Mouse (Mus musculus): ENCODE measurements at regions not wholly inside any gene's neighbourhood (a gene's known extent, or its start where the extent isn't known, plus 50 kb on each side); places are given as distances from the start of the nearest gene placed in this dataset.

DNA sequence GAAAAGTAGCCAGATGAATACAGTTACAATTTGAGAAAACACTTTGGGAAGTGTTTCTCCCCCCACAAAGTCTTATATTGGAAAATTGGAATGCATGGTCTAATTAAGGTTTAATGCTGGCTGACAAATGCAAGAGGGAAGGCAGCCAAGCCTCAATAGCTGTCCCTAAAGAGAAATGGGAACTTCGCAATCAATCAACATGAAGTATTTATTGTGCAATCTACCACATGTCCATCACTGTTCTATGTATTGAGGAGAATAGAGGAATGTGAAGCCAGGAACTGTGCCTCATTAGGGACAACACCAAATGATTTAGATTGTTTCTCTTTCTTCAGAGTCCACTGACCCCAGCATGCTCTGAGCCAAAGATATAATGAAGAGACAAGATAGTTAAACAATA lies 715.7 kb upstream of the Slc8a1 start:
- no peak overlapping the region for H3K4me2 ChIP-seq (ENCODE audit: low read depth)
- ATAC-seq (ENCODE audit: insufficient read depth) (no peak), DNase-seq (ENCODE audit: low read depth in 3 of 3, low spot score in 3 of 3) (no peak)
- H3K27me3 ChIP-seq (ENCODE audit: control insufficient read depth, insufficient read depth, low read length), result no peaks in the 10 kb centered on the region
- H3K4me1 ChIP-seq (replicated peaks; ENCODE audit: control insufficient read depth in 2 of 2, insufficient read depth in 2 of 2, low read length in 1 of 2), result no peaks in the 10 kb centered on the region
- H3K9ac ChIP-seq (replicated peaks), result no peak overlapping the region
- no peaks in the 10 kb centered on the region for H3K36me3 ChIP-seq (replicated peaks; ENCODE audit: control insufficient read depth, insufficient read depth, low read depth)
- no peak overlapping the region for H3K4me3 ChIP-seq (ENCODE audit: insufficient read depth in 1 of 2, low read depth in 2 of 2, low read length in 2 of 2)
- no peak overlapping the region for H3K27ac ChIP-seq
- no peak for TF ChIP-seq CTCF (IDR thresholded peaks at IDR 0.05; ENCODE audit: low read depth)
- no peak for TF ChIP-seq EP300 (IDR thresholded peaks at IDR 0.05; ENCODE audit: low read depth)
- H3K9me3 ChIP-seq (ENCODE audit: control insufficient read depth, low read length), result no peaks in the 10 kb centered on the region
- WGBS (ENCODE audit: insufficient replicate concordance), result 37% methylated on average over 1 of the region's 1 CpGs

GRCm38 (mm10) chr17:82439105-82439504 lies 700.9 kb upstream of the Slc8a1 start:
- H3K9me3 ChIP-seq (ENCODE audit: control insufficient read depth, low read length), result no peaks in the 10 kb centered on the region
- TF ChIP-seq EP300 (IDR thresholded peaks at IDR 0.05; ENCODE audit: low read depth) (no peak), CTCF (IDR thresholded peaks at IDR 0.05; ENCODE audit: low read depth) (no peak)
- no peaks in the 10 kb centered on the region for H3K4me1 ChIP-seq (replicated peaks; ENCODE audit: control insufficient read depth in 2 of 2, insufficient read depth in 2 of 2, low read length in 1 of 2)
- H3K27me3 ChIP-seq (ENCODE audit: control insufficient read depth, insufficient read depth, low read length), result no peaks in the 10 kb centered on the region
- no peak overlapping the region for H3K4me2 ChIP-seq (ENCODE audit: low read depth)
- H3K9ac ChIP-seq (replicated peaks), result no peak overlapping the region
- H3K27ac ChIP-seq, result no peak overlapping the region
- H3K4me3 ChIP-seq (ENCODE audit: insufficient read depth in 1 of 2, low read depth in 2 of 2, low read length in 2 of 2), result no peak overlapping the region
- DNase-seq (ENCODE audit: low read depth in 3 of 3, low spot score in 3 of 3) (no peak), ATAC-seq (ENCODE audit: insufficient read depth) (no peak)
- 59% methylated on average over 3 of the region's 3 CpGs for WGBS (ENCODE audit: insufficient replicate concordance)
- H3K36me3 ChIP-seq (replicated peaks; ENCODE audit: control insufficient read depth, insufficient read depth, low read depth), result no peaks in the 10 kb centered on the region

- 58% methylated on average over 3 of the region's 3 CpGs for WGBS (ENCODE audit: insufficient replicate concordance)
- TF ChIP-seq EP300 (IDR thresholded peaks at IDR 0.05; ENCODE audit: low read depth) (no peak), CTCF (IDR thresholded peaks at IDR 0.05; ENCODE audit: low read depth) (no peak)
- H3K36me3 ChIP-seq (replicated peaks; ENCODE audit: control insufficient read depth, insufficient read depth, low read depth), result no peaks in the 10 kb centered on the region
- no peak overlapping the region for H3K4me2 ChIP-seq (ENCODE audit: low read depth)
- no peak overlapping the region for H3K4me3 ChIP-seq (ENCODE audit: insufficient read depth in 1 of 2, low read depth in 2 of 2, low read length in 2 of 2)
- ATAC-seq (ENCODE audit: insufficient read depth), result no peak
- no peaks in the 10 kb centered on the region for H3K27me3 ChIP-seq (ENCODE audit: control insufficient read depth, insufficient read depth, low read length)
- no peaks in the 10 kb centered on the region for H3K4me1 ChIP-seq (replicated peaks; ENCODE audit: control insufficient read depth in 2 of 2, insufficient read depth in 2 of 2, low read length in 1 of 2)
- DNase-seq (ENCODE audit: low read depth in 3 of 3, low spot score in 3 of 3), result no peak
- no peak overlapping the region for H3K27ac ChIP-seq
- no peaks in the 10 kb centered on the region for H3K9me3 ChIP-seq (ENCODE audit: control insufficient read depth, low read length)
- H3K9ac ChIP-seq (replicated peaks), result no peak overlapping the region
Measured at GRCm38 (mm10) chr17:82437206-82437605, 699.0 kb upstream of the Slc8a1 start.

DNA sequence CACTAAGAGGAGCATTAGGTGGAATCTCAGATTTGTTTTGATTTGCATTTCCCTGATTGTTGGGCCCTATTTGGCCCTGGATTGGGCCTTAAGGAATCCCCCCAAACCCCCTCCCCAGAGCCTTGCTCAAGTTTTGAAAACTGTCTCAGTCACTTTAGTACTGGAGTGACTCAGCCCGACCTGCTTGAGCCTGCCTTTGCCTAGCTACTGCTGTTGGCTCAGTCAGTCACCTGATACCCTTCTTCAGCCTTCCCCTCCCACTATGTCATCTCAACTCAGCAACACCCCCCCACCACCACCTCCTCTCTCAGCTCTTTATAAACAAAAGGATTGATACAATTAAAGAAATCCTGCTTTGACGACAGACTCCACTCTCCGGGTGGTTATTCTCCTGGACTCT lies 694.5 kb upstream of the Slc8a1 start:
- Histone ChIP-seq H3K27me3 (ENCODE audit: control insufficient read depth, insufficient read depth, low read length) (no peaks in the 10 kb centered on the region), H3K27ac (no peak overlapping the region), H3K9ac (replicated peaks) (no peak overlapping the region), H3K4me1 (replicated peaks; ENCODE audit: control insufficient read depth in 2 of 2, insufficient read depth in 2 of 2, low read length in 1 of 2) (no peaks in the 10 kb centered on the region), H3K36me3 (replicated peaks; ENCODE audit: control insufficient read depth, insufficient read depth, low read depth) (no peaks in the 10 kb centered on the region), H3K4me3 (ENCODE audit: insufficient read depth in 1 of 2, low read depth in 2 of 2, low read length in 2 of 2) (no peak overlapping the region), H3K4me2 (ENCODE audit: low read depth) (no peak overlapping the region), H3K9me3 (ENCODE audit: control insufficient read depth, low read length) (no peaks in the 10 kb centered on the region)
- TF ChIP-seq CTCF (IDR thresholded peaks at IDR 0.05; ENCODE audit: low read depth), result no peak
- no peak for TF ChIP-seq EP300 (IDR thresholded peaks at IDR 0.05; ENCODE audit: low read depth)
- WGBS (ENCODE audit: insufficient replicate concordance), result 33% methylated on average over 3 of the region's 3 CpGs
- DNase-seq (ENCODE audit: low read depth in 3 of 3, low spot score in 3 of 3) (no peak), ATAC-seq (ENCODE audit: insufficient read depth) (no peak)

GRCm38 (mm10) chr17:82408296-82408695 lies 670.1 kb upstream of the Slc8a1 start:
- TF ChIP-seq EP300 (IDR thresholded peaks at IDR 0.05; ENCODE audit: low read depth) (no peak), CTCF (IDR thresholded peaks at IDR 0.05; ENCODE audit: low read depth) (no peak)
- Histone ChIP-seq H3K27me3 (ENCODE audit: control insufficient read depth, insufficient read depth, low read length) (no peaks in the 10 kb centered on the region), H3K4me2 (ENCODE audit: low read depth) (no peak overlapping the region), H3K36me3 (replicated peaks; ENCODE audit: control insufficient read depth, insufficient read depth, low read depth) (no peaks in the 10 kb centered on the region), H3K4me1 (replicated peaks; ENCODE audit: control insufficient read depth in 2 of 2, insufficient read depth in 2 of 2, low read length in 1 of 2) (no peaks in the 10 kb centered on the region), H3K9me3 (ENCODE audit: control insufficient read depth, low read length) (no peaks in the 10 kb centered on the region), H3K9ac (replicated peaks) (no peak overlapping the region), H3K4me3 (ENCODE audit: insufficient read depth in 1 of 2, low read depth in 2 of 2, low read length in 2 of 2) (no peak overlapping the region), H3K27ac (no peak overlapping the region)
- no peak for ATAC-seq (ENCODE audit: insufficient read depth)
- WGBS (ENCODE audit: insufficient replicate concordance), result 60% methylated on average over 2 of the region's 2 CpGs
- DNase-seq (ENCODE audit: low read depth in 3 of 3, low spot score in 3 of 3), result no peak

All from liver, embryonic 14.5 days (tissue).